Mouse (Mus musculus): ENCODE data around the gene Zan. TPM values are rescaled to one million over a fixed set of nuclear protein-coding genes. Genes with fewer than 3 reads are reported as not detected.

Zan gene
- 0.06 TPM in 1 of 2 replicates, not detected in the other for total RNA-seq (2023)

DNA sequence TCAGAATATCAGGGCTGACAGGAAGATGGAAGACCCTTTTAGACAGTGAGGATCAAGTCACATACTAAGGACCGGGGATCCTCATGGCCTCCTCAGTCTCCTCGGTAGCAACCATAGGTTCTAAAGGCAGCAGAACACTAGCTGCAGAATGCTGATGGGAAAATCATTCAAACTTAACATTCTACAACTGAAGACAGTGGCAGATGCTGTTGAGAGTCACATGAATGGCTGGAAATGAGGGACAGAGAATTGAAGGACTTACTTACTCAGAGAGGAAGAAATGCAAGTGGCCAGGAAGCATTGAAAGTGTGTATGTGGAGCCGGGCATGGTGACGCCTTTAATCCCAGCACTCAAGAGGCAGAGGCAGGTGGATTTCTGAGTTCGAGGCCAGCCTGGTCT, at the start of gene Zan:
Zan (minus strand) TSS at position 101 of the 400 bp plus-strand sequence.

DNA sequence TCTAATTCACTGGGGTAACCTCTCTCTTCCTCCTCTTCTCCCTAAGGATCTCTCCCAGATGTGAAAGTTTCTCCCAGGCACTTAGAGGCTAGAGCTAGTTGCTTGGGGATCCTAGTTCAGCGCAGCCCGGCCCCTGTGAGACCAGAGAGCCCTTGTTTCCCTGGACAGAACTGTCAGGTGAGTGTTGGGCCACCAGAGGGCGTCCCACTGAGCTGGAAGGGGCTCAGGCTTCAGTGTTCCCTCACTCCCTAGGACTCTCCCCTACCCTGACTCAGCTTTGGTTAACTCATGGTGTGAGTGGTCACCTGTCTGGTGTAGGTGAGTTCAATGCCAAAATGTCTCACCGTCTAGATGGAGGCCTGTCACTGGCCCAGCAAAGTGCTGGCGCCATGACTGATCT, 41.6 kb upstream of the Zan start, which contains the start of gene Gigyf1:
Gigyf1 (plus strand) TSS at position 113 of the 400 bp plus-strand sequence.

DNA sequence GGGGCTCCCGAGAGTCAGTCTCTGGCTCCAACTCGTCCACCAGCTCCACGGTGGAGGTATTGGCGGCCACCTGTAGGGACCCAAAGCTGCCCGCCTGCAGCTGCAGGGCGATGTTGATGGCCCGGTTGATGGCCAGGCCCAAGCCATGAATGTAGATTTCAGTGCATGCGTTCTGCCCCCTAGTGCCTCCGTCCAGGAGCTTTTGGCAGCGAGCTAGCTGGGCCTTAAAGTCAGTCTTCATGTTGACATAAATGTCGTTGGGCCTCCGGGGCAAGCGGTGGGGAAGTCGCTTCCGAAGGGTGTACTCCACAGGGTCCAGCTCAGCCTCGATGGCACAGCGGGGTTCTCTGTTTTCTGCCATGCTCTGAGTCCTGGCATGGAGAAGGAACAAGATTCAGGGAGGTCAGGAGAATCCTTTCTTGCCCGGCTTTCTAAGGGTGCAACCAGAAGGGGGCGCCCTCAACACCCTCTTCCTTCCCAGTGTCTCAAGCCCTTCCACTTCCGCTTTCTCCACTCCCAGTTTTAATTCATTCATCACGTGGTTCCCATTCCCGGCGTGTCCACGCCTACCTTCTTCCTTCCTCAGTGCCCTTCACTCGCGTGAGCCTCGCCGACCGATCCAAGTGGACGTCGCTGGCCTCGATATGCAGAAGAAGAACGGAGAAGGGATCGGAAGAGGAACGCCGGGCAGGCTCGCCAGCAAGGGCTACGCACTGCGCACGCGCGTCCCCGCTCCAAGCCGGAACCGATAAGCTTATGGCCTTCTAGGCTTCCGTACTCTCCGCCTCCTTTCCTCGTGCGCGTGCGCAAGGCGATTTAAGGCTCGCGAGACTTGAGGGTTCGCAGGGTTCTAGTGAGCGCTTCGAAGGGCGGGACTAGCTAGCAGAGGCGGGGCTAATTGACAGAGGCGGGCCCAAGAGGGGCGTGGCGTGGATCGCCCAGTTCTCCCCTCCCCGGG, 25.1 kb upstream of the Zan start, which contains the start of gene Pop7:
Pop7 (minus strand) TSS at position 810 of the 958 bp plus-strand sequence.

DNA sequence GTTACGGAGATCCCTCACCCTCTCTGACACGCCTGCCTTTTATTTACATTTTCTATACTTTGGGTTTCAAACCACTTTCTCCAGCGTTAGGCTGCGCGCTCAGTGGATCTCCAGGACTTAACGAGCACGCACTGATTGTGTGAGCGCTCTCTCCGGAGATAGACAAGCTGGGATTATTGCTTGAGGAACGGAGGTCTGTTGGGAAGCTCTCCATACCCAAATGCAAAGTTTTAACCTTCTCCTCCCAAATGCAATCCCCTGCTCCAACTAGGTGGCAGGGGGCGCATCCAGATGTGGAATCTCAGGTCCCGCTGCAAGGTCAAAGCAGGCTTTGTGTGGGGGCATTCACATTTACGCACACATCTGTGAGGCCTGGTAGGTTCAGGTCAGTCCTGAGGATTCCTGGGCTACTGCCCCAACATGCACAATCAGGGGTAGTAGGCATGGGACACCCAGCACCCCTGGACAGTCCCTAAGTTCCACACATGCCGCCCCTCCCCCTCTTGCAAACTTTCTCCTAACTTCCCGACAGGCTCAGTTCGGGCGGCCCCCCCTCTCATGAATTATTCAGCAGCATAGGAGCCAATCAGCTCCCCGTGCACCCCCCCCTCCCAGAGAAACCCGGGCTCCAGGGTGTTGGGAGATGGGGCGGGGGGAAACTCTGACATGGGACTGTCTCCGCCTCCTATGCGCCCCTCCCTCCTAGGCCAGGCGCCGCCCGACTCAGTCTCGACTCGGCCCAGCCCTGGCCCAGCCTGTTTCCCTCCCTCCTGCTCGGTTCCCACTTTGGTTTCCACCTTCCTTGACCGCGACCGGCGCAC, 127.3 kb downstream of the Zan start, which contains the start of gene Ephb4:
Ephb4 (plus strand) TSS at position 726 of the 821 bp plus-strand sequence.

DNA sequence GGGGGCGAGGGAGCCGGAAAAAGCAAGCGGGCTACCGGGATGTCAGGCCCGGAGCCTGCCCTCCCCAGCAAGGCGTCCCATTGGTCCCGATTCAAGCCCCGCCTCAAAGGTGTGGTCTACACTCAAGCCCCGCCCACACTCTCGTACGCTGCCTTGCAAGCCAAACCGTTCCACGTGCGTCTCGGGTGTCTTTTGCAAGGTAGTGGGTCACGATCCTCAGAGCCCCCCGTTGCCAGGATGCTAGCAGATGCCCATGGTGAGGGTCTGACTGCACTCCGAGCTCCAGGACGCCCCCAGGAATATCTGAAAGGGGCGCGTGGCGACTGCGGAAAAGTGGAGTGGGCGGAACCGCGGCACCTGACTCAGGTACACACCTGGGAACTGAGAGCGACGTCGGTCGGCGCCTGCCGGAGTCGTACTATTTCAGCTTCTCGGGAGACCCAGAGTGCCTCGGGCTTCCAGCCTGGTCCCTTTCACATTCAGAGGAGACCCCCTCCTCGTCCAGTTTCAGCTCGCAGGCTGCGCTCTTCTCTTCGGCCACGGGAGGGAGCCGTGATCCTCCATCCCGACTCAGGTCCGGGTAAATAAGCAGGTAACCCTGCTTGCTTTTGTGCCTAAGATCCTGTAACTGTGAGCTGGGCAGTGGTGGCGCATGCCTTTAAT, 143.2 kb downstream of the Zan start, which contains the start of gene Slc12a9:
Slc12a9 (minus strand) TSS at position 86 of the 663 bp plus-strand sequence.

Other genes with a start within 250 kb of the Zan start
- gene Ache, start 189.5 kb downstream of the Zan start, total RNA-seq (2023), result 1.6 and 1.7 TPM in 2 replicates
- 1.2 and 2.1 TPM in 2 replicates for gene Ufsp1, start 182.4 kb downstream of the Zan start, total RNA-seq (2023)
- gene Srrt, start 169.4 kb downstream of the Zan start, total RNA-seq (2023), result 182 and 213 TPM in 2 replicates
- gene Trip6, start 162.7 kb downstream of the Zan start, total RNA-seq (2023), result 4.7 and 6.4 TPM in 2 replicates
- 28.8 and 38.1 TPM in 2 replicates for gene Slc12a9, start 143.5 kb downstream of the Zan start, total RNA-seq (2023)
- gene Ephb4, start 127.0 kb downstream of the Zan start, total RNA-seq (2023), result not detected in 2 replicates
- 13.0 and 17.8 TPM in 2 replicates for gene Pop7, start 25.5 kb upstream of the Zan start, total RNA-seq (2023)
- 46.2 and 60.4 TPM in 2 replicates for gene Gigyf1, start 41.5 kb upstream of the Zan start, total RNA-seq (2023)
- not detected in 2 replicates for gene Epo, start 56.2 kb upstream of the Zan start, total RNA-seq (2023)
- 956 and 1,045 TPM in 2 replicates for gene Gnb2, start 56.4 kb upstream of the Zan start, total RNA-seq (2023)
- gene Actl6b, start 76.5 kb upstream of the Zan start, total RNA-seq (2023), result not detected in 2 replicates
- 0.76 and 1.7 TPM in 2 replicates for gene Tfr2, start 92.8 kb upstream of the Zan start, total RNA-seq (2023)
- gene Mospd3, start 124.0 kb upstream of the Zan start, total RNA-seq (2023), result 41.8 and 42.3 TPM in 2 replicates
- 0.61 and 2.0 TPM in 2 replicates for gene Pcolce, start 136.7 kb upstream of the Zan start, total RNA-seq (2023)
- gene Fbxo24, start 151.9 kb upstream of the Zan start, total RNA-seq (2023), result 0.36 TPM in 1 of 2 replicates, not detected in the other
- 235 and 280 TPM in 2 replicates for gene Lrch4, start 152.1 kb upstream of the Zan start, total RNA-seq (2023)
- gene Gm20605, start 152.1 kb upstream of the Zan start, total RNA-seq (2023), result 37.6 and 52.5 TPM in 2 replicates
- gene Sap25, start 164.3 kb upstream of the Zan start, total RNA-seq (2023), result 51.2 and 70.0 TPM in 2 replicates
- not detected in 2 replicates for gene Irs3, start 168.7 kb upstream of the Zan start, total RNA-seq (2023)
- gene Agfg2, start 207.7 kb upstream of the Zan start, total RNA-seq (2023), result 16.4 and 17.0 TPM in 2 replicates